Mouse (Mus musculus) cerebellum, postnatal 4 days (tissue): ENCODE data around the gene Lpp.

Experiments used
- DNase-seq, 2 experiments: peaks; one replicate each; pipeline ENCODE4 v3.0.0; 2022; ENCODE audit warnings: low spot score in 2 of 2, mixed read lengths in 1 of 2

Lpp gene

GRCm38 (mm10) chr16:24498103-24498659 lies 104.9 kb downstream of the Lpp start:
- DNase-seq, result no peak

- no peak for DNase-seq
Observed at GRCm38 (mm10) chr16:24501197-24501596, 107.9 kb downstream of the Lpp start.

- no peak for DNase-seq
Observed at GRCm38 (mm10) chr16:24501628-24502294, 108.5 kb downstream of the Lpp start.

DNA sequence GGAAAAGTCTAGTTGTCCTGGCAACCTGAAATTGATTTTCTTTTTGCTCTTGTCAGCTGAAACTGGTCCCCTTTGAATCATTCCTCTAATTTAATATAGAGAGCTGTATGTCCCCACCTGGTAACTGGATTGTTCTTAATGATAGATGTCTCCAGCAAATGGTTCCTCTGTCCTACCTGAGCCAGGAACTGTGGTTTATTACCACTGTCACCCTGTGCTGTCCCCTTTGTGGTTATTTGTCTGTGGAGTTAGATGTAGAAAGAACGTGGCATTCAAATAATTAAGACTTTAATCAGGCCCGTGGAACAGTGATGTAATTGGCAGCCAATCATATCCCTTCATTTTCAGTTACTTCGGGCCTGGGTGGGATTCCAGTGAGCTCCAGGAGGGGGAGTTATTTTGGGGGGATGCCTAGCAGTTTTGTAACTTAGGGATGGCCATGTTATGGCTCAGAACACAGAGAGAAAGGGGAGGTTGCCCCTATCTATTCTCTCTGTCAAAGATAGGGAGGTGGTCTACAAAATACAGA lies 109.1 kb downstream of the Lpp start:
- no peak for DNase-seq

DNA sequence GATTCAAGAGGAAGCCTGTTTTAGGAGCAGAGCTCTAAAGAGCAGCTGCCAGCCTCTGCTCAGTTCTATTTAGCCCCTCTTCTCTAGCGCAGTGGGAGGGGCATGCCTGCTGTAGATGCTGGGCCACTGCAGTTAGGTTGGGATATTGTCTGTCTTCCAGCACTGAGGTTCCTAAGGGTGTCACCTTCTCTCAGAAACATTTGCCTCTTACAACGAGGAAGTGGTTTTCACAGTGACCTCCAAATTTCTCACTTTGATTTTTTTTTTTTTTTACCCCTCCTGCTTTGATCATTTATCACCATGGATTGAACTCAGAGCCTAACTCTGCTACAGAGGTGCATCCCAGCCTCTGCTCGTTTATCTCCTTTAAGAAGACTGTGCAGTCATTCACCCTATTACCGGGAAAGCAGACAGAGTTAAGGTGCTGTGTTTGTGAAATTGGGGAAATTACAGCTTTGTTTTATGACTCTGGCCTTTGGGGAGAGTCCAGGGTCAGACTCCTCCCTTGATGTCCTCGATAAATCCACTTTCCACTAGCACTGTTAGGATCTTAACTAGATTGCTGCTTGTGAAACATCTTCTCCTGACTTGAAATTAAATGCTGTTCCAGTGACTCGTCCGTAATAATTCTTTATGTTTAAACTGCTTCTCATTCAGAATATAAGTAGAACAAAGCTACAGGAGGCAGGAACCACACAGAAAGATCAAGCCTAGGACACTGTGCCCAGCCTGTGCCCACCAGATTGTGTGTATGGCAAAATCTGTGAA lies 111.7 kb downstream of the Lpp start:
- no peak for DNase-seq

DNA sequence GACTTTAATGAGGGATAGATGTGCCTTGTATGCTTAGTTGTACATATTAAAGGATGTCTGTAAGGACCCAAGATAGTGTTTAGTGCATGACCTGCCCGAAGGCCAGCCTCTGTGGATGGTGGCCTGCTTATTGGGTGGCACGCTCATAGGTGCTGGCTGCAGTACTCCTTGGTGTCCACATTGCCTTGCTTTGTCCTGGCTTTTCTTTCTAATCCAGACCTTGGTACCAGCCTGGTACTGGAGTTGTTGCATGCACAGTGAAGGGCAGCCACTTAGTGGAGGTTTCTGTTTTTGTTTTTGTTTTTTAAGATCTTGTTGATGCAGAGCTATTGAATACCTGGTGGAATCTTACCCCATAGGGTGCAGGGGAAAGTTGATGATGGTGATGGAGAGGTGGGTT lies 112.9 kb downstream of the Lpp start:
- no peak for DNase-seq

- DNase-seq, result no peak
Observed at GRCm38 (mm10) chr16:24506740-24507139, 113.4 kb downstream of the Lpp start.

- no peak for DNase-seq
Observed at GRCm38 (mm10) chr16:24507927-24508540, 114.7 kb downstream of the Lpp start.

DNA sequence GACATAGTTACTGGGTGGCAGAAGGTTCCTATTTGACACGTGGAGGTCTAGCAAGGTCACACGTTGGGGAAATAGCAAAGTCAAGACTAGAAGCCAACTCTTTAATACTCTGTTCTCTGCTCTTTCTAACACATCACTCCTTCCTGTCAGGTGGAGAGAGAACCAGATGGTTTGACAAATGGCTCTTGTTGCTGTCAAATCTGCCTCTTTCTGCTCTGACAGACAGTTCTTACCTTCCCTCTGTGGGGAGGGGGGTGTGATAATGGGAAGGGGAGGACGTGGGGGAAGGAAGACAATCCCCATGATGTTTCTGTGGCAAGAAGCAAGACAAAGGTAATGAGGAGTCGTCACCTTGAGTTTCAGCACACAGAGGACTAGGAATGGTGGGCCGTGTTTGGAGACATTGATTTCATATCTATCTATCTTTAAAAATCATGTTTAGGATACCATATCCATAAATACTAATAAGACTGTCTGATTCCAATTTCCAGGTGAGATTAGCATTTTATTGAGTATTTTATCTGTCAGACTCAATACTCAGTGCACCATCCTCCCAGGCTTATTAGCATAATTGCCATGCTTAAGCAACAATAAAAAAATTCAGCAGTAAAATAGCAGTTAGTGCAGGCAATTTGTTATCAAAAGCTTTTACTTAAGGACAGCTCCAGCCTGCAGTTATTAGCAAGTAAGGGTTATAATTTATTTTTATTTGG lies 115.9 kb downstream of the Lpp start:
- DNase-seq, result no peak

DNA sequence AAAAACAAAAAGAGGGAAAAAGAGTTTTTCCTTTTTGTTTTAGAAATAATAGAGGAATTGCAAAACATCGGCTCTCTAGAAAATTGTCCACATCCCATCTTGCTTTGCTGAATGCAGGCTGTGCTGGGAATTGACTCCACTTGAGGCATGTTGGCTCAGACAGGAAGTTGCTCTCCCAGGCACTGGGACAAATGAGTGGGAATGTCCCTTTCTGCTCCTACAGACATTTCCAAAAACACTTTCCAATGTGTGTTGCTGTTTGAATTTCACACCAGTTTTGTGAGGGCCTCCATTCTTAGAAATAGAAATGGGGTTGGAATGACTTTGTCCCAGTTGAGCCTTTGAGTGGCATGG lies 116.5 kb downstream of the Lpp start:
- DNase-seq, result no peak

DNA sequence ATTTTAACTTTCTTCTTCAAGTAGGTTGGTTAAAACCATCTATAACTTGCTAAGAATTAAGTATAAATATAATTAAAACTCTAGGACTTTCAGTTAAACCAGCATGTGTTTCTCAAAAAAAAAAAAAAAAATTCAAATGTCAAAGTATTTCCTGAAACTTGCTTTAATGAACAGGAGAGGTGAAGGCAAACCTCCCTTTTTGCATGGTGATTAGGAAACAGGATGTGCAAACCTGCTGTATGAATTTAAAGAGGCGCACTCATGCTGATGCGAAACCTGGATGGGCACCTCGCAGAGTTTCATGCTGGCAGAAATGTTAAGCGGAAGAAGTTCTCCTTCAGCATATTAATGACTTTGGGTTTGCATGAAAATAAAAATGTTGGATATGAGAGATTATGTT lies 119.9 kb downstream of the Lpp start:
- no peak for DNase-seq

GRCm38 (mm10) chr16:24514802-24515727 lies 121.8 kb downstream of the Lpp start:
- DNase-seq, result no peak

DNA sequence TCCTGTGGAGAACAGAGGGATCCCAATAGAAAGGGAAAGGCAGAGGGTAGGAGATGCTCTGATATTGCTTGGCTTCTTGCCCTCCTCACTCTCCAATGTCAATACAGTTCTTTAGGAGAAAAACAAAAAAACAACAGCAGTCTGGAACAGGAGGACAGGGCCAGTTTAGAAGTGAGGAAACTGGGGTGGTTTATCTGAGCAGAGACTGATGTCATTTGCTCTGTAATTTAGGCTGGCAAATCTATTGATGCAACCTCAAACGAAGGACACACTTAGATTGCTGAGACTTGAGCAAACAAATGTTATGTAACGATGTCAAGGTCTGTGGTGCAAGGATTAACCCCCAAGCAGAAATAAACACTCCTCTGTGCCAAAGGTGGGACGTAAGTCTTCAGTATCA lies 123.7 kb downstream of the Lpp start:
- DNase-seq, result no peak

DNA sequence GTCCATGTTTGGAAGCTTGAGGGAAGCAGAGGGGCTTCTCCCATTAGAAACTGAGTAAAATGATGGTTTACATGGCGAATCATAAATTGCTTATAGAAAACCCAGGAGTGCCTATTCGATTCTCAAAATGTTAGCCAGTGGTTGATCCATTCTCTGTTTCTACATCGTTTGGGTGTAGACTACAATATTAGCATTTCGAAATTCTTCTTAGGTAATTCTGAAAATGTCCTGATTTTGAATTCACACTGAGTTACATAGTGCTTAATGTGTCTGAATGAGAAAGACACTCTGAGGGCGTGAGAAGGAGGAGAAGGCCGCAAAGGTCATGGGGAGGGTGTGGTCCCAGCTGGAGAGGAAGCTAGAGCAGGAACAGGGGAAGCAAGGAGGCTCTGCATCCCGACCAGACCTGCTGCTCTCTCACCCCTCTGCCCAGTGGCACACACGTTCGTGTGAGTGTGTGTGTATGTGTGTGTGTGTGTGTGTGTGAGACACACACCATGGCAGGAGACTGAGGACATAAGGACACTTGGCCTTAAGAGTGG lies 124.3 kb downstream of the Lpp start:
- DNase-seq, result no peak

DNA sequence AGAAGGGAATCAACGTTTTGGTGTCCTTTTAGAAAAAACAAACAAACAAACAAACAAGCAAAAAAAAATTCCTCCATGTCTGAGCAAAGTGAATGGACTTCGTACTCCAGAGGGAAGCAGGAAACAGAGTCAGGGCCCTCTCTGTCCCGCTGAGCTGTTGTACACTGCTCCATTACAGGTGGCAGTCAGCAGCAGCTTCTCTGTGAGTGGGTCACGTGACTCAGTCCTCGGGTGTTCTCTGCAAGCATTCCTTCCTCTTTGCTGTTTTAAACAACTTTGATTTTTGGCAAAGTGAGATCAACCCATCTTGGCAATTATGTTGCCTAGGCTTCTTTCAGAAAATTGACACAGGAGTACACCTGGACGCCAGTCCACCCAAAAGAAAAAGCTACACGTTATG lies 125.5 kb downstream of the Lpp start:
- no peak for DNase-seq

- DNase-seq, result no peak
Observed at GRCm38 (mm10) chr16:24527219-24527618, 133.9 kb downstream of the Lpp start.

DNA sequence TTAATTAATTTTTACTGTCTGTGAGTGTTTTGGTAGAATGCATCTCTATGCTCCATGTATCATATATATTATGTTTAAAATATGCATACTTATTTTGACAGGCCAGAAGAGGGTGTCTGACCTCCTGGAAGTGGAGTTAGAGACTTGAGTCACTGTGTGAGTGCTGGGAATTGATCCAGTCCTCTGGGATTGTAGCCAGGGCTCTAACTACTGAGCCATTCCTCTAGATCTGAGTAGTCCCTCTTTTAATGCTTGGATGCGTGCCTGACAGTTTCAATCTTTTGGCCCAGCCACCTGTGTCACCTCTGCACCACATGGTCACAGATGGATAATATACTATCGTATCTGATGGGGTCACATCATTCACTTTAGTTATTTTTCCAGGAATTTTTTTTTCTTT lies 138.4 kb downstream of the Lpp start:
- DNase-seq, result no peak

DNA sequence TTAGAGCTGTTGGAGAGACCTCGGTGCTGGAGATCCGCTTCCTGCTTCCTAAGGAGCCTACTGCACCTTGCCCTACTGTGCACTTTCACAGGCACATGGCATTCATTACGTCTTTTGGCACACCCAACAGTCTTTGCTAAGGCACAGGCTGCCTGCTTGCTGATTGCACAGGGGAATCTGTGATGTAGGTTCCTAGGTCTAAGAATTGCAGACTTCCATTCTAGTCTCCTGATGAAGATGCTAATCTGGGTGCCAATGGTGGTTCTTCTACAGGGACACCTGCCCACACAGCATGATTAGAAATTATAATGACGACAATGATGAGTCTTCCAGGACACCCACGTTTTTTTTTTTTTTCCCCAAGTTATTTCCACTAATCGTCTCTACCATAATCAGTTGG lies 141.9 kb downstream of the Lpp start:
- DNase-seq, result no peak

DNA sequence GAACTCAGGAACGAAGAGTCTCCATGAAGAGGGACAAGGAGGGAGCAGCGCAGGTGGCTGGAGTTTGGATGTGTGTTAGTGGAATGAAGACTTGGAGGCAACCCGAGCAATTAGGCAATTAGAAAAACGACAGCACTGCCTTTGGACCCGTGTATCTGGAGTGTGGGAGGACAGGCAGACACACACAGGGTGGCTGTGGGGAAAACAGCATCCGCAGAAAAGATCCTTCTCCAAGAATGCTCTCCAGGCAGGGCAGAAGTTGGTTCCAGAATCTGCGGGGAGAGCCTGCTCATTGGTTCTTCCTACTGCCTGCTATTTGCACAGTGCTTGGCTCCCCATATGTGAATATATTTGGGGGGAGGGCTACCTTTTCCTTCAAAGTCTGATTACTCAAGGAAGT lies 143.0 kb downstream of the Lpp start:
- no peak for DNase-seq

DNA sequence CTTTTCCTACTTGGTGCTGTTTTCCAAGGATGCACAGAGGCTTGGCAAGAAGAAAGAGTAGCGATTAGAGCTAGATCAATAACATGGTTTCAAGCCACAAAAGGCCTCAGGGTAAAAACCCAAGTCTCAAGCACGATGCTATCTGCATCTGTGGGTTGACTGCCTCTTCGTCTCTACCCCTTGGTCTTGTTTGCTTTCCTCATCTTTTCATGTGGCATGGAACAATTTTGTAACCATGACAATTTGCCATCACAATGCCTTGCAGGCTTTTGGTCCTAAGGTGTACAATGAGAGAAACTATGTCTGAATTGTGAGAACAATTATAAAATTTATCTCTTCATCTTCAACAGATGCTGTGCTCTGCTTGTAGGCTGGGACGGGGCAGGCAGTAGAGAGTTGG lies 145.7 kb downstream of the Lpp start:
- no peak for DNase-seq

GRCm38 (mm10) chr16:24542864-24543263 lies 149.6 kb downstream of the Lpp start:
- DNase-seq, result no peak
